Mouse (Mus musculus) embryonic facial prominence, embryonic 14.5 days (tissue): ENCODE measurements at regions not wholly inside any gene's neighbourhood (a gene's known extent, or its start where the extent isn't known, plus 50 kb on each side); places are given as distances from the start of the nearest gene placed in this dataset.

ENCODE experiments used
- ATAC-seq: fragments of 200-750 bp; cut with Nextera tagmentation; 2 replicates; pipeline ENCODE4 v1.8.0; 2017; ENCODE audit warnings: low read depth, moderate number of reproducible peaks, moderate TSS enrichment
- DNase-seq: peaks from one replicate; pipeline ENCODE4 v3.0.0-alpha.2; 2015; ENCODE audit warnings: low spot score
- H3K27ac ChIP-seq: fragments of 300-500 bp; sonication (generic); replicated peaks from 2 replicates; pipeline ENCODE4 v1.5.1; 2014; ENCODE audit warnings: low read depth, mild to moderate bottlenecking, low read length, moderate library complexity
- H3K27me3 ChIP-seq: fragments of 300-500 bp; sonication (generic); replicated peaks from 2 replicates; pipeline ENCODE4 v1.6.1; 2014; ENCODE audit warnings: low read length; ENCODE audit not compliant: control insufficient read depth, insufficient read depth
- H3K36me3 ChIP-seq: fragments of 300-500 bp; sonication (generic); 2 replicates; pipeline ENCODE4 v1.6.1; 2014; ENCODE audit warnings: low read length, mixed read lengths; ENCODE audit not compliant: control insufficient read depth, insufficient read depth
- H3K4me1 ChIP-seq: fragments of 300-500 bp; sonication (generic); 2 replicates; pipeline ENCODE4 v1.6.1; 2014; ENCODE audit warnings: antibody characterized with exemption, low read length; ENCODE audit not compliant: control insufficient read depth, insufficient read depth
- H3K4me2 ChIP-seq: fragments of 300-500 bp; sonication (generic); 2 replicates; pipeline ENCODE4 v1.6.1; 2014; ENCODE audit warnings: low read depth, mild to moderate bottlenecking, low read length, moderate library complexity, mixed read lengths
- H3K4me3 ChIP-seq: fragments of 300-500 bp; sonication (generic); 2 replicates; pipeline ENCODE4 v1.5.1; 2014; ENCODE audit warnings: low read depth, mild to moderate bottlenecking, low read length
- H3K9ac ChIP-seq: fragments of 300-500 bp; sonication (generic); 2 replicates; pipeline ENCODE4 v1.6.1; 2014; ENCODE audit warnings: low read depth, mild to moderate bottlenecking, low read length, moderate library complexity, mixed read lengths
- H3K9me3 ChIP-seq: fragments of 300-500 bp; sonication (generic); 2 replicates; pipeline ENCODE4 v1.6.1; 2016; ENCODE audit warnings: low read length; ENCODE audit not compliant: control insufficient read depth
- WGBS: fragments of 180-500 bp; shearing (Covaris S2); extraction: QIAGEN DNeasy Blood & Tissue Kit; methylation state at CpG from one replicate; pipeline ENCODE4 v1.1.7; 2014; 5-methylcytosine and 5-hydroxymethylcytosine counted together

- Histone ChIP-seq H3K4me3 (no peak overlapping the region), H3K9ac (no peak overlapping the region), H3K9me3 (no peaks in the 10 kb centered on the region), H3K36me3 (no peaks in the 10 kb centered on the region), H3K4me2 (no peak overlapping the region), H3K27ac (no peak overlapping the region), H3K27me3 (no peaks in the 10 kb centered on the region), H3K4me1 (no peaks in the 10 kb centered on the region)
- ATAC-seq (no peak), DNase-seq (no peak)
- WGBS, result 54% methylated on average over 11 of the region's 11 CpGs
Observed at GRCm38 (mm10) chr1:189985516-189986205, 63.5 kb upstream of the Smyd2 start.

GRCm38 (mm10) chr1:189978244-189978643 is 56.1 kb upstream of the Smyd2 start:
- Histone ChIP-seq H3K27me3 (no peaks in the 10 kb centered on the region), H3K4me1 (no peaks in the 10 kb centered on the region), H3K27ac (no peak overlapping the region), H3K4me3 (no peak overlapping the region), H3K4me2 (no peak overlapping the region), H3K9ac (no peak overlapping the region), H3K36me3 (no peaks in the 10 kb centered on the region), H3K9me3 (no peaks in the 10 kb centered on the region)
- ATAC-seq (0 out of 2 replicates have a peak, but pooled peaks have one; percentile 41), DNase-seq (no peak)
- WGBS, result 74% methylated on average over 10 of the region's 10 CpGs

DNA sequence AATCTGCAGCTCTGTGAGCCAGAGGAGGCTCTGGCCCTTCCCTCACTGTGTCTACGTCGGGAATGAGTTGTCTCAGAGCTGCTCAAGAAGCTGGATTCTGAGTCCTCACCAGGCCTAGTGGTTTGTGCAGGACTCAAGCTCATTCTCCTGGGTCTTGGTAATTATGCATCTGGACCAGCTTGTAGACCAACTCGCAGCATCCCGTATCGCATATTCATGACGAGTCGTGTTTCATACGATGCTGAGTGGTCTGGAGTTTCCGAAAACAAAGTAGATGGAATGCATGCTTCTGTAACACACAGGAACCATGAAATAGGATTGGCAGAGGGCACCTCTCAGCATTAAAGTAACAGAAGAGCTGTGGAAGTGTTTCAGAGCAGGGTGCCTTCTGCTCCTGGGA is 53.5 kb upstream of the Smyd2 start:
- 56% methylated on average over 9 of the region's 9 CpGs for WGBS
- DNase-seq, result peak; percentile 27
- ATAC-seq, result no peak
- Histone ChIP-seq H3K4me3 (no peak overlapping the region), H3K4me1 (no peaks in the 10 kb centered on the region), H3K27ac (no peak overlapping the region), H3K4me2 (no peak overlapping the region), H3K36me3 (no peaks in the 10 kb centered on the region), H3K27me3 (no peaks in the 10 kb centered on the region), H3K9ac (no peak overlapping the region; the same call in 1 of the 2 replicates), H3K9me3 (no peaks in the 10 kb centered on the region)

DNA sequence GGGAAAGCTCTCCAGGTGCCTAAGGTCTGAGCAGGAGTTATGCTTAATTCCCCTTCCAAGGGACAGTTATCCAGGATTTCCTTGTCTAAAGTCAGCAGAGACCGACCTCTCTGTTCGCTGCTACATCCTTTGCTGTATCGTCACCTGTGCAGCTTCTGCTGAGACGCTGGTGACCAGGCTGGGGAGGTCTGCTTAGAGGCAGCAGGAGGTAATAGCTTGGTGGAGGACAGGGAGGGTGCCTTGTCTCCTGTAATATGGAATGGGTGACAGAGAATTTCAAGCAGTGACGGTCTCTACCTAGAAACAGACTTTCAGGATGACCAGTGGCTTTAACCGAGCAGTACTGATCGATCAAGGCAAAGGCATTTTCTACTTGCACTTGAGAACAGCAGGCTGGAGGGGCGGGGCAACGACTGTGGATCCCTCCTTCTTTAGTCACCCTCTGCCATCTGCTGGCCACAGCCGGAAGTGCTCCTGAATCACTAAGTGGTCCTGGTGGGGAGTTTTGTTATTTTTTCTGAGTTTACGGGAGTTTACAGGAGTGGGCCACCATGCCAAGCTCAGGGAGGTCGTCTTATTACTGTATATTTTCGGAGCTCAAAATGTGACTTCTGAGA is 50.7 kb upstream of the Smyd2 start:
- peak; percentile 91 for DNase-seq
- Histone ChIP-seq H3K9ac (no peak overlapping the region; the same call in 1 of the 2 replicates), H3K27me3 (no peaks in the 10 kb centered on the region), H3K9me3 (no peaks in the 10 kb centered on the region), H3K4me1 (no peaks in the 10 kb centered on the region), H3K27ac (no peak overlapping the region), H3K36me3 (no peaks in the 10 kb centered on the region), H3K4me3 (no peak overlapping the region), H3K4me2 (peak overlapping the region; percentile 48)
- WGBS, result 11% methylated on average over 13 of the region's 13 CpGs
- peak; percentile 87 for ATAC-seq
